Mouse (Mus musculus) heart, postnatal 0 days (tissue): ENCODE results near the gene Rps27rt. TPM values are rescaled to one million over a fixed set of nuclear protein-coding genes. Genes with fewer than 3 reads are reported as not detected.
"Not testable (repeated sequence)": the region's sequence is repeated elsewhere in the genome, so short reads cannot be mapped to it uniquely, and the experiment has no call there.

Source experiments
- ATAC-seq: fragments of 200-750 bp; cut with Nextera tagmentation; 2 replicates; pipeline ENCODE4 v1.8.0; 2017; ENCODE audit warnings: low read depth, moderate number of reproducible peaks, moderate library complexity; ENCODE audit not compliant: insufficient read depth
- DNase-seq: peaks from one replicate; pipeline ENCODE4 v3.0.0-alpha.2; 2016; ENCODE audit warnings: low spot score
- H3K27ac ChIP-seq: fragments of 300-500 bp; sonication (generic); 2 replicates; pipeline ENCODE4 v1.5.1; 2014; ENCODE audit warnings: low read depth, mild to moderate bottlenecking
- H3K27me3 ChIP-seq: fragments of 300-500 bp; sonication (generic); 2 replicates; pipeline ENCODE4 v1.6.1; 2014; ENCODE audit warnings: low read length, mixed read lengths; ENCODE audit not compliant: control insufficient read depth, insufficient read depth
- H3K36me3 ChIP-seq: fragments of 300-500 bp; sonication (generic); replicated peaks from 2 replicates; pipeline ENCODE4 v1.6.1; 2014; ENCODE audit warnings: low read length, mixed read lengths; ENCODE audit not compliant: control insufficient read depth, insufficient read depth
- H3K4me1 ChIP-seq: fragments of 300-500 bp; sonication (generic); 2 replicates; pipeline ENCODE4 v1.6.1; 2014; ENCODE audit warnings: antibody characterized with exemption; ENCODE audit not compliant: control insufficient read depth, insufficient read depth
- H3K4me2 ChIP-seq: fragments of 300-500 bp; sonication (generic); 2 replicates; pipeline ENCODE4 v1.6.1; 2014; ENCODE audit warnings: low read depth, mild to moderate bottlenecking, low read length, moderate library complexity
- H3K4me3 ChIP-seq: fragments of 300-500 bp; sonication (generic); 2 replicates; pipeline ENCODE4 v1.5.1; 2014; ENCODE audit warnings: low read depth, low read length
- H3K9ac ChIP-seq: fragments of 300-500 bp; sonication (generic); replicated peaks from 2 replicates; pipeline ENCODE4 v1.6.1; 2014; ENCODE audit warnings: low read depth, low read length, mixed read lengths
- H3K9me3 ChIP-seq: fragments of 300-500 bp; sonication (generic); replicated peaks from 2 replicates; pipeline ENCODE4 v1.6.1; 2016; ENCODE audit warnings: low read length; ENCODE audit not compliant: control insufficient read depth
- CTCF ChIP-seq: IDR thresholded peaks from 2 replicates; pipeline ENCODE4 v1.5.1; 2016; ENCODE audit warnings: antibody characterized with exemption, control low read depth, low read depth
- EP300 ChIP-seq: IDR thresholded peaks from 2 replicates; pipeline ENCODE4 v1.6.1; 2016; ENCODE audit warnings: antibody characterized with exemption, low read depth
- WGBS: fragments of 180-500 bp; shearing (Covaris S2); extraction: QIAGEN DNeasy Blood & Tissue Kit; methylation state at CpG from one replicate; pipeline ENCODE4 v1.1.7; 2014; 5-methylcytosine and 5-hydroxymethylcytosine counted together
- polyA plus RNA-seq: library from polyadenylated mRNA; unstranded; fragments of >200 nt; fragmentation: Nextera tagmentation; extraction: Ambion mirVana; gene quantifications from 2 replicates; pipeline ENCODE4 v1.2.1, GENCODE M21; 2015
- total RNA-seq: library from RNA; depleted of rRNA; stranded (reverse); fragments of >200 nt; gene quantifications from 2 replicates; pipeline ENCODE4 v1.2.3, GENCODE M21; 2014; ENCODE audit warnings: low replicate concordance; rRNA removed

Gene Rps27rt
- total RNA-seq, result 57.4 and 71.9 TPM in 2 replicates
- polyA plus RNA-seq, result 270 and 308 TPM in 2 replicates

- 85% methylated on average over 16 of the region's 16 CpGs for WGBS
- no peaks in the 10 kb centered on the region for H3K36me3 ChIP-seq
- TF ChIP-seq EP300 (no peak), CTCF (no peak)
Measured at GRCm38 (mm10) chr9:114982689-114983360, at the start of gene Rps27rt. TSS of gene Rps27rt (minus strand) at chr9:114982739.

GRCm38 (mm10) chr9:115031046-115031445 lies 48.5 kb upstream of the Rps27rt start:
- not testable (repeated sequence) for H3K4me3 ChIP-seq, H3K4me1 ChIP-seq, H3K9ac ChIP-seq, H3K27ac ChIP-seq, H3K36me3 ChIP-seq, H3K4me2 ChIP-seq, ATAC-seq, H3K27me3 ChIP-seq, DNase-seq, H3K9me3 ChIP-seq
- WGBS, result 100% methylated on average over 1 of the region's 1 CpGs

More at GRCm38 (mm10) chr9:114982689-114983360, at the start of gene Rps27rt:
- Histone ChIP-seq H3K4me1 (0 out of 2 replicates have a peak, but pooled peaks cover 5% of the 10 kb centered on the region), H3K4me3 (no peak within 1 kb of the TSS), H3K4me2 (no peak within 1 kb of the TSS), H3K27me3 (peaks cover 10% of the 10 kb centered on the region), H3K9me3 (no peaks in the 10 kb centered on the region), H3K9ac (no peak within 1 kb of the TSS), H3K27ac (no peak within 1 kb of the TSS)
- DNase-seq (no peak), ATAC-seq (no peak)

DNA sequence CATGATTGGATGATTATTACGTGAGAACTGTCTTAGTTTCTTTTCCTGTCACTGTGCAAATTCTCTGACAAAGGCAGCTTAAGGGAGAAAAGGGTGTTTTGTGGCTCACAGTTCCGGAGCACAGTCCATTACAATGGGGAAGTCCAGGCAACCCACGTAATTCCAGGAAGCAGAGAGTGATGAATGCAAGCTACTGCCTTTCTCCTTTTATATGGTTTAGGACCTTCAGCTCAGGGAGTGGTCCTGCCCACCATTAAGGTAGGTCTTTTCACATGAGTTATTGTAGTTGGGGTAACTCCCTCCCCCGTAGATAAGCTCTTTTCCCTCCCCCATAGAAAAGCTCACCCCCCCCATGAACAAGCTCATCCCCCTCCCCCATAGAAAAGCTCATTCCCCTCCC lies 48.0 kb upstream of the Rps27rt start:
- Histone ChIP-seq H3K36me3 (no peaks in the 10 kb centered on the region), H3K27me3 (no peaks in the 10 kb centered on the region), H3K4me3 (no peak overlapping the region), H3K4me1 (no peaks in the 10 kb centered on the region), H3K27ac (no peak overlapping the region), H3K9ac (no peak overlapping the region), H3K9me3 (no peaks in the 10 kb centered on the region), H3K4me2 (no peak overlapping the region)
- TF ChIP-seq EP300 (no peak), CTCF (no peak)
- ATAC-seq (no peak), DNase-seq (no peak)
- 71% methylated on average over 4 of the region's 4 CpGs for WGBS

- H3K9me3 ChIP-seq, result no peaks in the 10 kb centered on the region
- no peak overlapping the region for H3K27ac ChIP-seq
- DNase-seq (no peak), ATAC-seq (no peak)
- no peaks in the 10 kb centered on the region for H3K36me3 ChIP-seq
- TF ChIP-seq EP300 (no peak), CTCF (no peak)
- H3K9ac ChIP-seq, result no peak overlapping the region
- 45% methylated on average over 3 of the region's 3 CpGs for WGBS
- H3K4me1 ChIP-seq, result no peaks in the 10 kb centered on the region
- H3K27me3 ChIP-seq, result no peaks in the 10 kb centered on the region
- H3K4me2 ChIP-seq, result no peak overlapping the region
- H3K4me3 ChIP-seq, result no peak overlapping the region
Measured at GRCm38 (mm10) chr9:115029307-115029706, 46.8 kb upstream of the Rps27rt start.

- TF ChIP-seq EP300 (no peak), CTCF (no peak)
- H3K4me1 ChIP-seq, result peaks cover 8% of the 10 kb centered on the region; the same call in 1 of the 2 replicates
- no peaks in the 10 kb centered on the region for H3K27me3 ChIP-seq
- no peaks in the 10 kb centered on the region for H3K9me3 ChIP-seq
- no peak overlapping the region for H3K9ac ChIP-seq
- no peak overlapping the region for H3K4me3 ChIP-seq
- no peaks in the 10 kb centered on the region for H3K36me3 ChIP-seq
- DNase-seq (peak; percentile 48), ATAC-seq (peak; percentile 54; the same call in 1 of the 2 replicates)
- WGBS, result 42% methylated on average over 10 of the region's 10 CpGs
- peak overlapping the region; percentile 38 for H3K27ac ChIP-seq
- peak overlapping the region; percentile 51 for H3K4me2 ChIP-seq
Measured at GRCm38 (mm10) chr9:115023708-115024383, 41.3 kb upstream of the Rps27rt start.
